Mouse (Mus musculus): ENCODE results near the gene Iqschfp.

DNA sequence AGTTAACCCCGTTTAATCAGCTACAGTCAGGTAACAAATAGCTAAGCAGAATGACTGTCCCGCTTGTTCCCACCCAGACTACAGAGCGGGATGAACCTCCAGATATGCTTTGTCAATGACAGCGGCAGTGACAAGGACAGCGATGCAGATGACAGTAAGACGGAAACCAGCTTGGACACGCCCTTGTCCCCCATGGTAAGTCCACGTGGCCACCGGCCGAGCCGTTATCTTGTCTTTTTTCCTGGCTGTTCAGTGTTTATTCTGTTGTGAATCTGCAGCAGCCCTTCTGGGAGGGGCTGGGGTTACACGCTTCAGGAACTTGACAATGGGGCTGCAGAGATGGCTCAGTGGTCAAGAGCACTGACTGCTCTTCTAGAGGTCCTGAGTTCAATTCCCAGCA lies 724.3 kb downstream of the Iqschfp start:
- TF ChIP-seq CTCF (IDR thresholded peaks at IDR 0.05) (no peak), EP300 (IDR thresholded peaks at IDR 0.05) (no peak)

All from lung, postnatal 0 days (tissue).